Mouse (Mus musculus) MEL (cell line): ENCODE measurements around the gene Terb1. TPM values are rescaled to one million over a fixed set of nuclear protein-coding genes. Genes with fewer than 3 reads are reported as not detected.

Experiments
- DNase-seq: peaks from one replicate; pipeline ENCODE4 v3.0.0; 2011; ENCODE audit warnings: low read depth, low spot score
- H3K27ac ChIP-seq: 2 replicates; pipeline ENCODE4 v1.5.1; 2012; ENCODE audit warnings: low read depth, mild to moderate bottlenecking, control low read depth, low read length, moderate library complexity; ENCODE audit not compliant: control insufficient read depth
- H3K27me3 ChIP-seq, 2 experiments: fragments of 150-350 bp in 1 of 2; sonication (generic) in 1 of 2; 2 replicates each; pipeline ENCODE4 v1.6.1; 2012; ENCODE audit warnings: low read length in 2 of 2, mild to moderate bottlenecking in 2 of 2, improper control_type of control experiment in 1 of 2, moderate library complexity in 1 of 2; ENCODE audit not compliant: insufficient read depth in 2 of 2, control insufficient read depth in 1 of 2
- H3K36me3 ChIP-seq, 2 experiments: 2 replicates each; pipeline ENCODE4 v1.6.1; 2012 to 2014; ENCODE audit warnings: low read length in 2 of 2, improper control_type of control experiment in 1 of 2, inconsistent platforms in 1 of 2, mild to moderate bottlenecking in 1 of 2; ENCODE audit not compliant: insufficient read depth in 2 of 2, control insufficient read depth in 1 of 2
- H3K4me1 ChIP-seq, 2 experiments: fragments of 150-350 bp in 1 of 2; sonication (generic) in 1 of 2; 2 replicates each; pipeline ENCODE4 v1.6.1; 2012; ENCODE audit warnings: low read length in 2 of 2, improper control_type of control experiment in 1 of 2, mild to moderate bottlenecking in 1 of 2; ENCODE audit not compliant: insufficient read depth in 2 of 2, control insufficient read depth in 1 of 2
- H3K4me3 ChIP-seq, 2 experiments: fragments of 150-350 bp in 1 of 2; sonication (generic) in 1 of 2; 2 replicates each; pipeline ENCODE4 v1.5.1; 2012; ENCODE audit warnings: low read depth in 2 of 2, low read length in 2 of 2, mild to moderate bottlenecking in 2 of 2, moderate library complexity in 2 of 2, control low read depth in 1 of 2, improper control_type of control experiment in 1 of 2; ENCODE audit not compliant: control insufficient read depth in 1 of 2, insufficient read depth in 1 of 2
- H3K79me2 ChIP-seq: 2 replicates; pipeline ENCODE4 v1.6.1; 2012; ENCODE audit warnings: mild to moderate bottlenecking, low read length, moderate library complexity; ENCODE audit not compliant: control insufficient read depth, poor library complexity, insufficient read depth
- H3K9ac ChIP-seq: 2 replicates; pipeline ENCODE4 v1.6.1; 2012; ENCODE audit warnings: low read depth, mild to moderate bottlenecking, control low read depth, low read length, moderate library complexity; ENCODE audit not compliant: control insufficient read depth, poor library complexity, severe bottlenecking
- H3K9me3 ChIP-seq: fragments of 150-350 bp; sonication (generic); replicated peaks from 2 replicates; pipeline ENCODE4 v1.6.1; 2012; ENCODE audit warnings: mild to moderate bottlenecking, low read length, improper control_type of control experiment, moderate library complexity; ENCODE audit not compliant: insufficient read depth
- BHLHE40 ChIP-seq: IDR thresholded peaks from 2 replicates; pipeline ENCODE4 v1.6.1; 2012; ENCODE audit warnings: low read depth, mild to moderate bottlenecking, inconsistent platforms, low read length, improper control_type of control experiment, borderline replicate concordance
- CHD1 ChIP-seq: IDR thresholded peaks from 2 replicates; pipeline ENCODE4 v1.6.1; 2012; ENCODE audit warnings: low read depth, mild to moderate bottlenecking, inconsistent platforms, low read length, improper control_type of control experiment
- CHD2 ChIP-seq: IDR thresholded peaks from 2 replicates; pipeline ENCODE4 v1.6.1; 2011; ENCODE audit warnings: low read length, improper control_type of control experiment
- ELF1 ChIP-seq: IDR thresholded peaks from 2 replicates; pipeline ENCODE4 v1.6.1; 2014; ENCODE audit warnings: low read depth, mild to moderate bottlenecking, inconsistent platforms, low read length, improper control_type of control experiment, moderate library complexity
- ETS1 ChIP-seq: IDR thresholded peaks from 2 replicates; pipeline ENCODE4 v1.6.1; 2012; ENCODE audit warnings: low read depth, mild to moderate bottlenecking, inconsistent platforms, low read length, improper control_type of control experiment, moderate library complexity
- GABPA ChIP-seq: IDR thresholded peaks from 2 replicates; pipeline ENCODE4 v1.6.1; 2012; ENCODE audit warnings: low read depth, mild to moderate bottlenecking, inconsistent platforms, low read length, improper control_type of control experiment, moderate library complexity
- GATA1 ChIP-seq: IDR thresholded peaks from 2 replicates; pipeline ENCODE4 v1.6.1; 2011; ENCODE audit warnings: low read depth, low read length, improper control_type of control experiment
- HCFC1 ChIP-seq: IDR thresholded peaks from 2 replicates; pipeline ENCODE4 v1.6.1; 2012; ENCODE audit warnings: low read depth, mild to moderate bottlenecking, inconsistent platforms, low read length, improper control_type of control experiment, moderate library complexity
- JUND ChIP-seq: IDR thresholded peaks from 2 replicates; pipeline ENCODE4 v1.6.1; 2011; ENCODE audit warnings: low read depth, mild to moderate bottlenecking, improper control_type of control experiment, low read length
- MAFK ChIP-seq: IDR thresholded peaks from 2 replicates; pipeline ENCODE4 v1.6.1; 2011; ENCODE audit warnings: low read depth, mild to moderate bottlenecking, low read length, improper control_type of control experiment, borderline replicate concordance
- MAX ChIP-seq: IDR thresholded peaks from 2 replicates; pipeline ENCODE4 v1.6.1; 2011; ENCODE audit warnings: low read length, improper control_type of control experiment
- MXI1 ChIP-seq: IDR thresholded peaks from 2 replicates; pipeline ENCODE4 v1.6.1; 2011; ENCODE audit warnings: mild to moderate bottlenecking, low read depth, low read length, improper control_type of control experiment
- MYB ChIP-seq: IDR thresholded peaks from 2 replicates; pipeline ENCODE4 v1.6.1; 2011; ENCODE audit warnings: mild to moderate bottlenecking, low read depth, low read length, improper control_type of control experiment
- NRF1 ChIP-seq: IDR thresholded peaks from 2 replicates; pipeline ENCODE4 v1.6.1; 2014; ENCODE audit warnings: low read depth, mild to moderate bottlenecking, inconsistent platforms, low read length, improper control_type of control experiment, moderate library complexity; ENCODE audit not compliant: poor library complexity, insufficient read depth, severe bottlenecking
- RAD21 ChIP-seq: IDR thresholded peaks from 2 replicates; pipeline ENCODE4 v1.6.1; 2011; ENCODE audit warnings: mild to moderate bottlenecking, low read depth, low read length, improper control_type of control experiment
- RCOR1 ChIP-seq: IDR thresholded peaks from 2 replicates; pipeline ENCODE4 v1.6.1; 2012; ENCODE audit warnings: low read depth, mild to moderate bottlenecking, inconsistent platforms, low read length, improper control_type of control experiment
- SIN3A ChIP-seq: IDR thresholded peaks from 2 replicates; pipeline ENCODE4 v1.6.1; 2012; ENCODE audit warnings: low read length, improper control_type of control experiment, inconsistent platforms
- SMC3 ChIP-seq: IDR thresholded peaks from 2 replicates; pipeline ENCODE4 v1.6.1; 2011; ENCODE audit warnings: low read depth, low read length, improper control_type of control experiment
- ZC3H11A ChIP-seq: IDR thresholded peaks from 2 replicates; pipeline ENCODE4 v1.6.1; 2012; ENCODE audit warnings: low read depth, mild to moderate bottlenecking, inconsistent platforms, low read length, improper control_type of control experiment
- ZKSCAN1 ChIP-seq: IDR thresholded peaks from 2 replicates; pipeline ENCODE4 v1.6.1; 2012; ENCODE audit warnings: low read depth, mild to moderate bottlenecking, inconsistent platforms, low read length, improper control_type of control experiment, moderate library complexity
- polyA plus RNA-seq, 2 experiments: library from polyadenylated mRNA; stranded (reverse) in 1 of 2; unstranded in 1 of 2; fragments of >175 nt in 1 of 2; fragments of >200 nt in 1 of 2; gene quantifications; 2 replicates each; pipeline versions ENCODE4 v1.2.1 to v1.2.4; 2012; ENCODE audit warnings: low replicate concordance in 2 of 2, low read depth in 1 of 2; ENCODE audit not compliant: insufficient read length in 2 of 2, insufficient read depth in 1 of 2, missing spikeins in 1 of 2
- total RNA-seq: library from RNA; depleted of rRNA; stranded (reverse); fragments of 300-350 nt; gene quantifications from 2 replicates; pipeline ENCODE4 v1.2.3, GENCODE M21; 2012

The Terb1 gene
- total and polyA plus RNA-seq, 3 experiments, result not detected

GRCm38 (mm10) chr8:104410628-104411273 lies 99.0 kb downstream of the Terb1 start:
- no peak overlapping the region for H3K27ac ChIP-seq
- no peak for TF ChIP-seq JUND
- no peak for TF ChIP-seq SIN3A
- TF ChIP-seq, all 39 proteins: peak for 0

GRCm38 (mm10) chr8:104408328-104409110 lies 101.2 kb downstream of the Terb1 start:
- H3K9ac ChIP-seq, result no peak overlapping the region
- TF ChIP-seq ZC3H11A (no peak), BHLHE40 (no peak), HCFC1 (no peak), NRF1 (no peak), ZKSCAN1 (no peak), MAX (no peak), MAFK (no peak)
- no peak overlapping the region for H3K27ac ChIP-seq
- no peaks in the 10 kb centered on the region for H3K4me1 ChIP-seq
- no peak overlapping the region for H3K4me3 ChIP-seq
- H3K27me3 ChIP-seq, result peaks cover 0 to 3% of the 10 kb centered on the region in 2 experiments; a peak in 2 of 4 replicates
- H3K79me2 ChIP-seq, result no peaks in the 10 kb centered on the region
- H3K9me3 ChIP-seq, result no peaks in the 10 kb centered on the region
- no peaks in the 10 kb centered on the region for H3K36me3 ChIP-seq
- DNase-seq, result no peak

More at GRCm38 (mm10) chr8:104410628-104411273, 99.0 kb downstream of the Terb1 start:
- no peak for DNase-seq
- Histone ChIP-seq H3K9me3 (no peaks in the 10 kb centered on the region), H3K4me3 (no peak overlapping the region), H3K27me3 (peaks cover 0 to under 1% of the 10 kb centered on the region in 2 experiments; a peak in 1 of 4 replicates), H3K79me2 (no peaks in the 10 kb centered on the region), H3K4me1 (no peaks in the 10 kb centered on the region), H3K9ac (no peak overlapping the region), H3K36me3 (no peaks in the 10 kb centered on the region)

GRCm38 (mm10) chr8:104406340-104407128 lies 103.2 kb downstream of the Terb1 start:
- H3K36me3 ChIP-seq, result no peaks in the 10 kb centered on the region
- H3K9ac ChIP-seq, result no peak overlapping the region
- H3K9me3 ChIP-seq, result no peaks in the 10 kb centered on the region
- peaks cover 0 to 3% of the 10 kb centered on the region in 2 experiments; a peak in 2 of 4 replicates for H3K27me3 ChIP-seq
- no peak overlapping the region for H3K27ac ChIP-seq
- no peaks in the 10 kb centered on the region for H3K79me2 ChIP-seq
- H3K4me1 ChIP-seq, result no peaks in the 10 kb centered on the region
- no peak overlapping the region for H3K4me3 ChIP-seq
- TF ChIP-seq SMC3 (no peak), RAD21 (no peak), MAFK (no peak), ETS1 (no peak), CHD1 (no peak), RCOR1 (no peak), GATA1 (no peak), ELF1 (no peak), MYB (no peak), CHD2 (no peak), BHLHE40 (no peak), MXI1 (no peak), ZKSCAN1 (no peak), NRF1 (no peak), GABPA (no peak)
- TF ChIP-seq, all 39 proteins: peak for 0
- no peak for DNase-seq
